Mouse (Mus musculus): Measurements from ENCODE around the gene Ryr1. TPM values are rescaled to one million over a fixed set of nuclear protein-coding genes. Genes with fewer than 3 reads are reported as not detected.
"Not testable (repeated sequence)": the region's sequence is repeated elsewhere in the genome, so short reads cannot be mapped to it uniquely, and the experiment has no call there.

Ryr1 gene
- total RNA-seq, 2 experiments from 2014 or later = 4.7 to 8.9 TPM

- DNase-seq (ENCODE audit: low spot score in 2 of 2) = no peak
- intact Hi-C loops (cut with DNase I) = loop anchor here (1.0 kb wide), 1 partner anchor 67 kb away; no protein-coding TSS in a partner anchor
Measured at GRCm38 (mm10) chr7:28971770-28972269, 153.2 kb downstream of the Ryr1 start.

- no peak for DNase-seq (ENCODE audit: low spot score in 2 of 2)
- intact Hi-C loops (cut with DNase I) = no loop called here
Measured at GRCm38 (mm10) chr7:28971029-28971428, 153.9 kb downstream of the Ryr1 start.

GRCm38 (mm10) chr7:28969672-28970394 is 155.1 kb downstream of the Ryr1 start:
- intact Hi-C loops (cut with DNase I) = no loop called here
- no peak for DNase-seq (ENCODE audit: low spot score in 2 of 2)

GRCm38 (mm10) chr7:28969271-28969670 is 155.7 kb downstream of the Ryr1 start:
- intact Hi-C loops (cut with DNase I) = no loop called here
- DNase-seq (ENCODE audit: low spot score in 2 of 2) = no peak

GRCm38 (mm10) chr7:28968120-28968519 is 156.9 kb downstream of the Ryr1 start:
- intact Hi-C loops (cut with DNase I); DNase-seq (ENCODE audit: low spot score in 2 of 2): not testable (repeated sequence)

- no peak for DNase-seq (ENCODE audit: low spot score in 2 of 2)
- intact Hi-C loops (cut with DNase I) = no loop called here
Measured at GRCm38 (mm10) chr7:28966751-28967505, 158.1 kb downstream of the Ryr1 start.

GRCm38 (mm10) chr7:28966181-28966580 is 158.8 kb downstream of the Ryr1 start:
- intact Hi-C loops (cut with DNase I) = no loop called here
- DNase-seq (ENCODE audit: low spot score in 2 of 2) = no peak

- DNase-seq (ENCODE audit: low spot score in 2 of 2) = no peak
- intact Hi-C loops (cut with DNase I) = no loop called here
Measured at GRCm38 (mm10) chr7:28965346-28965840, 159.6 kb downstream of the Ryr1 start.

- intact Hi-C loops (cut with DNase I) = no loop called here
- no peak for DNase-seq (ENCODE audit: low spot score in 2 of 2)
Measured at GRCm38 (mm10) chr7:28963399-28963923, 161.5 kb downstream of the Ryr1 start.

- peak; percentile 99 for DNase-seq (ENCODE audit: low spot score in 2 of 2)
- intact Hi-C loops (cut with DNase I) = loop anchor here (2.0 kb wide), 1 partner anchor 59 kb away; no protein-coding TSS in a partner anchor
Measured at GRCm38 (mm10) chr7:28961927-28962670, 162.9 kb downstream of the Ryr1 start, which contains the start of gene Actn4. Actn4 (minus strand) TSS chr7:28962340.

GRCm38 (mm10) chr7:28961584-28961926 is 163.4 kb downstream of the Ryr1 start:
- no peak for DNase-seq (ENCODE audit: low spot score in 2 of 2)
- intact Hi-C loops (cut with DNase I) = loop anchor here (2.0 kb wide), 1 partner anchor 59 kb away; no protein-coding TSS in a partner anchor

- peak in 1 of 2 experiments; percentile 75 for DNase-seq (ENCODE audit: low spot score in 2 of 2)
- intact Hi-C loops (cut with DNase I) = loop anchor here (1.0 to 2.0 kb wide), 2 partner anchors 38 to 58 kb away; no protein-coding TSS in a partner anchor
Measured at GRCm38 (mm10) chr7:28960354-28961046, 164.5 kb downstream of the Ryr1 start.

- no peak for DNase-seq (ENCODE audit: low spot score in 2 of 2)
- intact Hi-C loops (cut with DNase I) = loop anchor here (1.0 to 5.0 kb wide), 3 partner anchors 37 to 147 kb away; no protein-coding TSS in a partner anchor
Measured at GRCm38 (mm10) chr7:28959505-28960045, 165.4 kb downstream of the Ryr1 start.

- no peak for DNase-seq (ENCODE audit: low spot score in 2 of 2)
- intact Hi-C loops (cut with DNase I) = loop anchor here (5.0 kb wide), 1 partner anchor 146 kb away; no protein-coding TSS in a partner anchor
Measured at GRCm38 (mm10) chr7:28958770-28959169, 166.2 kb downstream of the Ryr1 start.

- peak in 1 of 2 experiments; percentile 55 for DNase-seq (ENCODE audit: low spot score in 2 of 2)
- intact Hi-C loops (cut with DNase I) = loop anchor here (5.0 kb wide), 1 partner anchor 146 kb away; no protein-coding TSS in a partner anchor
Measured at GRCm38 (mm10) chr7:28957997-28958725, 166.8 kb downstream of the Ryr1 start.

- intact Hi-C loops (cut with DNase I) = loop anchor here (5.0 kb wide), 1 partner anchor 145 kb away; no protein-coding TSS in a partner anchor
- DNase-seq (ENCODE audit: low spot score in 2 of 2) = no peak
Measured at GRCm38 (mm10) chr7:28957286-28957685, 167.7 kb downstream of the Ryr1 start.

- intact Hi-C loops (cut with DNase I) = loop anchor here (5.0 kb wide), 1 partner anchor 144 kb away; no protein-coding TSS in a partner anchor
- DNase-seq (ENCODE audit: low spot score in 2 of 2) = no peak
Measured at GRCm38 (mm10) chr7:28956270-28956669, 168.7 kb downstream of the Ryr1 start.
